8 mouse cellular contexts compared by ENCODE assay signal in the genomic region with DNA sequence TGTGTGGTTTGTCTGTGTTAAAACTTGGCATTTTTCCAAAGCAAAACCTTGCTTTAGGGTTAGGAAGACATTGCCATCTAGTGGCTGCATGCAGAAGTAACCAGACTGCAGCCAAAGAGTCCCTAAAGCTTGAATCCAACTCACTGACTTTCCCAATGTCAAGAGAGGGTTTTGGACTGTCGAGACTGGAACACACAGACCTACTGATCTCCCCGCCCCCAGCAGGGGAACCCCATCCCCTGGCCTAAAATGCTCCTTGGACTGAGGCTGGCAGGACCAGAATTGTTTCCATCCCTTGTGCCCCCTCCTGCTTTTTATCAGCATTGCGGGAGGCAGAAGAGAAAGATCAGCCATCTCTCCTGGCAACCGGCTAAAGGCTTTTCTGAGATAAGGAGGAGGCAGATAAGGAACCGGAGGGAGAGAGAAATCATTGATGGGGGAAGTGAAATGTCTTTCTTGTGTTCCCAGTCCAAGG. TPM values are rescaled to one million over a fixed set of nuclear protein-coding genes. Genes with fewer than 3 reads are reported as not detected.
DNase-seq lines count a peak whose midpoint lies in the region; ATAC-seq and TF ChIP-seq lines count a peak whose summit lies in the region.

No protein-coding gene starts in this region.

- H3K27me3 ChIP-seq in forebrain, embryonic 16.5 days (replicated peaks; ENCODE audit: control insufficient read depth, insufficient read depth, low read length) = no peaks in the 10 kb centered on the region
- no peaks in the 10 kb centered on the region for H3K27me3 ChIP-seq in hindbrain, embryonic 11.5 days (ENCODE audit: control insufficient read depth, insufficient read depth, low read length)

- no peaks in the 10 kb centered on the region for H3K36me3 ChIP-seq in forebrain, embryonic 16.5 days (ENCODE audit: control insufficient read depth, insufficient read depth)
- no peaks in the 10 kb centered on the region for H3K36me3 ChIP-seq in hindbrain, embryonic 11.5 days (ENCODE audit: control insufficient read depth, insufficient read depth, low read length)

- no peak overlapping the region for H3K4me2 ChIP-seq in forebrain, embryonic 16.5 days (ENCODE audit: low read length)
- no peak overlapping the region for H3K4me2 ChIP-seq in hindbrain, embryonic 11.5 days (replicated peaks; ENCODE audit: low read depth, low read length)

- peak; percentile 75 for DNase-seq in ES-CJ7 (ENCODE audit: low read depth, low spot score)
- peak; percentile 88 for DNase-seq in brain, embryonic 14.5 days (ENCODE audit: low read depth)
- peak; percentile 72 for DNase-seq in hindbrain, embryonic 11.5 days (ENCODE audit: low spot score)
- peak; percentile 66 for DNase-seq in layer of hippocampus, adult 9-10 months (ENCODE audit: low spot score)
- peak; percentile 70 for DNase-seq in lung, postnatal 10 days
- peak; percentile 15 for DNase-seq in ovary, postnatal 10 days (ENCODE audit: low spot score)
- peak; percentile 4 to 7 for DNase-seq in thymus, postnatal 36 days

- no peak overlapping the region for H3K27ac ChIP-seq in forebrain, embryonic 16.5 days (ENCODE audit: low read length)
- H3K27ac ChIP-seq in hindbrain, embryonic 11.5 days (ENCODE audit: low read depth, low read length) = no peak overlapping the region

- 22% methylated on average over 5 of the region's 5 CpGs for WGBS in forebrain, embryonic 16.5 days
- WGBS in hindbrain, embryonic 11.5 days = 19% methylated on average over 5 of the region's 5 CpGs

- peak; percentile 79 for TF ChIP-seq CTCF in brain, embryonic 14.5 days (IDR thresholded peaks at IDR 0.05; ENCODE audit: borderline replicate concordance, extremely low read depth, insufficient read depth, insufficient read length)

- TF ChIP-seq POLR2A in brain, embryonic 14.5 days (IDR thresholded peaks at IDR 0.05; ENCODE audit: borderline replicate concordance, extremely low read depth, insufficient read depth, insufficient read length, poor library complexity, severe bottlenecking) = no peak

- H3K4me3 ChIP-seq in forebrain, embryonic 16.5 days (replicated peaks; ENCODE audit: low read length) = no peak overlapping the region
- no peak overlapping the region for H3K4me3 ChIP-seq in hindbrain, embryonic 11.5 days (ENCODE audit: low read depth, low read length)

- H3K9ac ChIP-seq in forebrain, embryonic 16.5 days (replicated peaks; ENCODE audit: low read depth, low read length) = no peak overlapping the region
- H3K9ac ChIP-seq in hindbrain, embryonic 11.5 days (ENCODE audit: low read depth, low read length) = no peak overlapping the region

- no peaks in the 10 kb centered on the region for H3K9me3 ChIP-seq in forebrain, embryonic 16.5 days (ENCODE audit: control insufficient read depth, low read length)
- H3K9me3 ChIP-seq in hindbrain, embryonic 11.5 days (ENCODE audit: control insufficient read depth, low read length) = no peaks in the 10 kb centered on the region

- peak; percentile 64 for ATAC-seq in forebrain, embryonic 16.5 days
- peak; percentile 54; the same call in 1 of the 2 replicates for ATAC-seq in hindbrain, embryonic 11.5 days (ENCODE audit: low FRiP score)

- peaks cover 3% of the 10 kb centered on the region; the same call in 1 of the 2 replicates for H3K4me1 ChIP-seq in forebrain, embryonic 16.5 days (replicated peaks; ENCODE audit: control insufficient read depth, insufficient read depth, low read length)
- no peaks in the 10 kb centered on the region for H3K4me1 ChIP-seq in hindbrain, embryonic 11.5 days (replicated peaks; ENCODE audit: control insufficient read depth, insufficient read depth, low read length)

RNA-seq across cellular contexts. Expression of a gene that starts 44.4 kb away (rescaled TPM):
- polyA plus RNA-seq in brain, embryonic 14.5 days (2012; rRNA removed) = 0.08 and 0.10 TPM in 2 replicates
- polyA plus RNA-seq in forebrain, embryonic 16.5 days (2015; fragmentation: Nextera tagmentation; extraction: Ambion mirVana) = 0.04 and 0.35 TPM in 2 replicates
- polyA plus RNA-seq in hindbrain, embryonic 11.5 days (2014; fragmentation: Nextera tagmentation; extraction: Ambion mirVana) = not detected in 2 replicates

Comparison
In these comparisons a context has a peak if more than half of its experiments do, and no peak if none do; other contexts are left out.
1. DNase-seq: peak in every context shown above with its lines; median percentile 88 in brain, embryonic 14.5 days; 75 in ES-CJ7; 72 in hindbrain, embryonic 11.5 days; 70 in lung, postnatal 10 days; 66 in layer of hippocampus, adult 9-10 months; 15 in ovary, postnatal 10 days; 6 in thymus, postnatal 36 days.